Mouse (Mus musculus) erythroblast, embryonic 14.5 days (primary cell): ENCODE results near the gene Cbr1. TPM values are rescaled to one million over a fixed set of nuclear protein-coding genes. Genes with fewer than 3 reads are reported as not detected.

Experiments used
- H3K27me3 ChIP-seq: 2 replicates; pipeline ENCODE4 v1.6.1; 2012; ENCODE audit warnings: inconsistent platforms; ENCODE audit not compliant: control insufficient read depth
- H3K36me3 ChIP-seq: 2 replicates; pipeline ENCODE4 v1.6.1; 2012; ENCODE audit warnings: mild to moderate bottlenecking, inconsistent platforms; ENCODE audit not compliant: control insufficient read depth
- H3K4me1 ChIP-seq: 2 replicates; pipeline ENCODE4 v1.6.1; 2012; ENCODE audit warnings: inconsistent platforms; ENCODE audit not compliant: control insufficient read depth
- H3K4me3 ChIP-seq: replicated peaks from 2 replicates; pipeline ENCODE3; 2012; ENCODE audit warnings: moderate library complexity, mild to moderate bottlenecking, inconsistent platforms
- H3K9me3 ChIP-seq: 2 replicates; pipeline ENCODE4 v1.6.1; 2012; ENCODE audit warnings: low read length, inconsistent platforms, mixed read lengths; ENCODE audit not compliant: control insufficient read depth
- GATA1 ChIP-seq: IDR thresholded peaks from 2 replicates; pipeline ENCODE4 v1.6.1; 2012; ENCODE audit warnings: low read length, inconsistent platforms, mixed read lengths
- TAL1 ChIP-seq: IDR thresholded peaks from 3 replicates; pipeline ENCODE4 v1.6.1; 2012; ENCODE audit warnings: low read length, inconsistent platforms, mixed read lengths
- polyA plus RNA-seq: library from polyadenylated mRNA; stranded (reverse); fragments of >175 nt; gene quantifications from 2 replicates; pipeline ENCODE4 v1.2.3, GENCODE M21; 2012

Cbr1 gene
- polyA plus RNA-seq, 1 experiment, result 4.5 TPM

- no peak for TF ChIP-seq GATA1
- TF ChIP-seq TAL1, result no peak
- H3K27me3 ChIP-seq, result no peaks in the 10 kb centered on the region
- no peaks in the 10 kb centered on the region; the same call in 1 of the 2 replicates for H3K4me1 ChIP-seq
- no peak overlapping the region for H3K4me3 ChIP-seq
- peaks cover 15% of the 10 kb centered on the region for H3K36me3 ChIP-seq
- H3K9me3 ChIP-seq, result peaks cover 8% of the 10 kb centered on the region; the same call in 1 of the 2 replicates
These were observed 24.5 kb upstream of the Cbr1 start for GRCm38 (mm10) chr16:93581125-93581524.

DNA sequence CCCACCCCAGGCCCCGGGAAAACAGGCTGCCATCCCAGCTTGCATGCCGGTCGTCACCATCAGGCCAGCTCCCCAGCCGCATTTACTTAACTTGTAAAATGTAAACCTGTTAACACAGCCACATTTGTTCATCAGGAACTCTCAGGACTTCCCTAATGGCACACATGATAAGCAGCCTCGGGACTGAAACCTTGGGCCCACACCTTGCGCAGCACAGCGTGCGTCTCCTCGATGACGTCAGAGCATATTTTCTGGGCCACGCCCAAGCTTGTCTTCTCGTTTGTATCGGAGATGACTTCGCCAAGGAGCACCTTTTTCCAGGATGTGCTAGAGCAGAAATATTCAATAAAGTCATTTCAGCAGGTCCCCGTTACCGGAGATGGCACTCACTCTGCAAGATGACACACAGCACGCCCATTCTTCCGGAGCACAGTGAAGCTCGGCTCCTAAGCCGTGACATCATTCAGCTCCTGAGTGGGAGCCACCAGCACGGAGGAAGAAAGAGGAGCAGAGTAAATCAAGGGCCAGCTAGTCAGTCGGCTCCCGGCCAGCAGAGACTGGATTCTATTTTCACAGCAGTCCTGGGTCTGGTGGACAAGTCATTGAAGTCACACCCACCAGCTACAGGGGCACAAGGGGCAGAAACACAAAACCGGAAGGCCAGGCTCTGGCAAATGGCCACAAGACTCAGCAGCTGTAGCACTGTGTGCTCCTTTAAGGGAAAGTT is 20.5 kb upstream of the Cbr1 start:
- Histone ChIP-seq H3K9me3 (no peaks in the 10 kb centered on the region), H3K4me1 (peaks cover 4% of the 10 kb centered on the region), H3K4me3 (no peak overlapping the region), H3K36me3 (peaks cover 29% of the 10 kb centered on the region), H3K27me3 (no peaks in the 10 kb centered on the region)
- TF ChIP-seq GATA1 (no peak), TAL1 (no peak)

- Histone ChIP-seq H3K9me3 (no peaks in the 10 kb centered on the region), H3K27me3 (no peaks in the 10 kb centered on the region), H3K4me3 (no peak overlapping the region), H3K4me1 (peaks cover 4% of the 10 kb centered on the region), H3K36me3 (peaks cover 35% of the 10 kb centered on the region)
- no peak for TF ChIP-seq GATA1
- no peak for TF ChIP-seq TAL1
These were observed 19.9 kb upstream of the Cbr1 start for GRCm38 (mm10) chr16:93585703-93586205.

GRCm38 (mm10) chr16:93586382-93586781 is 19.3 kb upstream of the Cbr1 start:
- Histone ChIP-seq H3K4me1 (peaks cover 4% of the 10 kb centered on the region), H3K36me3 (peaks cover 40% of the 10 kb centered on the region), H3K9me3 (no peaks in the 10 kb centered on the region), H3K27me3 (no peaks in the 10 kb centered on the region), H3K4me3 (no peak overlapping the region)
- TF ChIP-seq TAL1 (no peak), GATA1 (no peak)

- Histone ChIP-seq H3K4me3 (no peak overlapping the region), H3K4me1 (peaks cover 4% of the 10 kb centered on the region), H3K27me3 (no peaks in the 10 kb centered on the region), H3K9me3 (no peaks in the 10 kb centered on the region), H3K36me3 (peaks cover 47% of the 10 kb centered on the region)
- TF ChIP-seq GATA1, result no peak
- no peak for TF ChIP-seq TAL1
These were observed 17.4 kb upstream of the Cbr1 start for GRCm38 (mm10) chr16:93588281-93588680.

GRCm38 (mm10) chr16:93590915-93591314 is 14.7 kb upstream of the Cbr1 start:
- TF ChIP-seq GATA1 (no peak), TAL1 (no peak)
- no peaks in the 10 kb centered on the region for H3K9me3 ChIP-seq

DNA sequence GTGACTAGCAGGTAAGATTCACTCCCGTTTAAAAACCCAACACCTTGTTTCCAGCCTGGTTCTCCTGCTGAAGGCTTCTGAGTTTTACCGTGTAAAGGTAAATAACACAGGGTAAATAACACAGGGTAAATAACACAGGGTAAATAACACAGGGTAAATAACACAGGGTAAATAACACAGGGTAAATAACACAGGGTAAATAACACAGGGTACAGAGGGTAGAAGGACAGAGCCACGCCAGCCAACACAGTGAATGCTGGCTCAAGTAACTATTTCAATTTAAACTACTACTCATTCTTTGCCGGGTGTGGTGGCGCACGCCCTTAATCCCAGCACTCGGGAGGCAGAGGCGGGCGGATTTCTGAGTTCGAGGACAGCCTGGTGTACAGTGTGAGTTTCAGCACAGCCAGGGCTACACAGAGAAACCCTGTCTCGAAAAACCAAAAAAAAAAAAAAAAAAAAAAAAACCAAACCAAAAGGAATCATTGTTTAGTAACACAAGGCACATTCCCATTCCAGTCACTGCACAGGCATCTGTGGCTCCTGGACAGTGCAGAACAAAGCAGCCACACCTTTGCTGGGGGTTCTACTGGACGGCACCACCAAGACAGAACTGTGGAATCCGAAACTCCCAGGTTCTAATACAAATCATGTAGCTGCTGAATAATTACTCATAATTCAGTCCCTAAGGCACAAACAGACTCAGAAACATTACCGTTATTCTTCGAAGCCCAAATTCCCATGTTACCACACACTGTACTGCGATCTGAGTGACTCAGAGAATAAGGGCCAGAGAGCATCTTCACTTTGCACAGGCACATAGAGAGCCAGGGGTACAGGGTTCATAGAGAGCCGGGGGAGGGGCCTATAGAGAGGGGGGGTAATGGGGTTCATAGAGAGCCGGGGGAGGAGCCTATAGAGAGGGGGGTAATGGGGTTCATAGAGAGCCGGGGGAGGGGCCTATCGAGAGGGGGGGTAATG is 13.9 kb upstream of the Cbr1 start:
- H3K4me3 ChIP-seq, result no peak overlapping the region
- H3K27me3 ChIP-seq, result no peaks in the 10 kb centered on the region
- peaks cover 4% of the 10 kb centered on the region for H3K4me1 ChIP-seq
- TF ChIP-seq GATA1 (no peak), TAL1 (no peak)
- no peaks in the 10 kb centered on the region for H3K9me3 ChIP-seq
- H3K36me3 ChIP-seq, result peaks cover 51% of the 10 kb centered on the region

More at GRCm38 (mm10) chr16:93590915-93591314, 14.7 kb upstream of the Cbr1 start:
- no peaks in the 10 kb centered on the region for H3K27me3 ChIP-seq
- H3K4me1 ChIP-seq, result peaks cover 4% of the 10 kb centered on the region
- peaks cover 44% of the 10 kb centered on the region for H3K36me3 ChIP-seq
- no peak overlapping the region for H3K4me3 ChIP-seq

DNA sequence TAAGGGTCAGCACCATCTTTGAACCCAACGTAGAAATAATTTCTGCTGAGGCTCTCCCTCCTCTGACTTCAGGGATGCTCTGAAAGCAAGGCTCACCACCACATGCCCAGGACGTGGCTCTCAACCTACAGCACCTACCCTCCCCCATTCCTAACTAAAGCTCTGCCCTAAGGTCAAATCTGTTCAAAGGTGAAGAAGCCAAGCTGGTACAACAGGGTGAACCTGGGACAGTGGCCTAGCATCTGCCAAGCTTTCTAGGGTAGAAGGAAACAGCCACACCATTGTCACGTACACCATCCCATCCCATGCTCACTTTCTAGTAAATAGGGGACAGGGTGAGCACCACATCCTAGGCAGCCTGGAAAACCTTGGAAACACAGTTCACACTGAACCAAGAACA is 12.9 kb upstream of the Cbr1 start:
- H3K36me3 ChIP-seq, result peaks cover 59% of the 10 kb centered on the region
- no peaks in the 10 kb centered on the region for H3K9me3 ChIP-seq
- TF ChIP-seq GATA1, result no peak
- TF ChIP-seq TAL1, result no peak
- H3K27me3 ChIP-seq, result no peaks in the 10 kb centered on the region
- peaks cover 7% of the 10 kb centered on the region for H3K4me1 ChIP-seq
- H3K4me3 ChIP-seq, result no peak overlapping the region

DNA sequence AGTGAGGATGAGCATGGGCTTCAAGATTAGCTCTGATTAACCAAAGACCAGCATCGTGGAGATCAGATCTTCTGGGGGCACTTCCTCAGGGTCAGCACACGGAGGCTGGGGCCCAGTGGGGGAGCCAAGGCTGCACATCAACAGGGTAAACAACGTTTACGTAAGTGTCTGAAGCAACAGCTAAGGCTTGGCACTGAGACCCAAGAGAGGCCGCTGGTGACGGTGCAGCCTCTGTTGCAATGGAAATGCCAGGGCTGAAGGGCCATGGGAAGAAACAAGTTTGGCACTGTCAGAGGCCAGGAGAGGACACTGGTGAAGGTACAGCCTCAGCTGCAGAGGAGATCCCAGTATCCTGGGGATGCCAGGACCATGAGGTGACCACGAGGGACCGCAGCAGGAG is 12.2 kb upstream of the Cbr1 start:
- H3K9me3 ChIP-seq, result peaks cover 3% of the 10 kb centered on the region
- no peaks in the 10 kb centered on the region for H3K27me3 ChIP-seq
- TF ChIP-seq GATA1, result no peak
- no peak for TF ChIP-seq TAL1
- H3K4me1 ChIP-seq, result peaks cover 11% of the 10 kb centered on the region
- no peak overlapping the region for H3K4me3 ChIP-seq
- H3K36me3 ChIP-seq, result peaks cover 63% of the 10 kb centered on the region
